Mouse (Mus musculus) intestine, embryonic 16.5 days (tissue): ENCODE results near the gene Elavl2. TPM values are rescaled to one million over a fixed set of nuclear protein-coding genes. Genes with fewer than 3 reads are reported as not detected.
"Not testable (repeated sequence)": the region's sequence is repeated elsewhere in the genome, so short reads cannot be mapped to it uniquely, and the experiment has no call there.

Experiments
- ATAC-seq: fragments of 200-750 bp; cut with Nextera tagmentation; 2 replicates; pipeline ENCODE4 v1.8.0; 2017; ENCODE audit warnings: moderate TSS enrichment, moderate library complexity
- H3K27ac ChIP-seq: fragments of 300-500 bp; sonication (generic); 2 replicates; pipeline ENCODE4 v1.5.1; 2014; ENCODE audit warnings: mild to moderate bottlenecking, low read length
- H3K27me3 ChIP-seq: fragments of 300-500 bp; sonication (generic); replicated peaks from 2 replicates; pipeline ENCODE4 v1.6.1; 2014; ENCODE audit warnings: low read length, control low read depth, mixed read lengths; ENCODE audit not compliant: control insufficient read depth, insufficient read depth
- H3K36me3 ChIP-seq: fragments of 300-500 bp; sonication (generic); 2 replicates; pipeline ENCODE4 v1.6.1; 2014; ENCODE audit warnings: low read length, control low read depth; ENCODE audit not compliant: control insufficient read depth, insufficient read depth
- H3K4me1 ChIP-seq: fragments of 300-500 bp; sonication (generic); 2 replicates; pipeline ENCODE4 v1.6.1; 2014; ENCODE audit warnings: low read length, control low read depth, mixed read lengths; ENCODE audit not compliant: control insufficient read depth, insufficient read depth
- H3K4me2 ChIP-seq: fragments of 300-500 bp; sonication (generic); 2 replicates; pipeline ENCODE4 v1.6.1; 2014; ENCODE audit warnings: low read depth, low read length, control low read depth
- H3K4me3 ChIP-seq: fragments of 300-500 bp; sonication (generic); 2 replicates; pipeline ENCODE4 v1.5.1; 2014; ENCODE audit warnings: mild to moderate bottlenecking, low read length
- H3K9ac ChIP-seq: fragments of 300-500 bp; sonication (generic); 2 replicates; pipeline ENCODE4 v1.6.1; 2014; ENCODE audit warnings: low read depth, low read length
- H3K9me3 ChIP-seq: fragments of 300-500 bp; sonication (generic); 2 replicates; pipeline ENCODE4 v1.6.1; 2016; ENCODE audit warnings: low read length, control low read depth; ENCODE audit not compliant: control insufficient read depth
- WGBS: fragments of 180-500 bp; shearing (Covaris S2); extraction: QIAGEN DNeasy Blood & Tissue Kit; methylation state at CpG from one replicate; pipeline ENCODE4 v1.1.7; 2014; 5-methylcytosine and 5-hydroxymethylcytosine counted together
- polyA plus RNA-seq: library from polyadenylated mRNA; unstranded; fragments of >200 nt; fragmentation: Nextera tagmentation; extraction: Ambion mirVana; gene quantifications from 2 replicates; pipeline ENCODE4 v1.2.1, GENCODE M21; 2015

Gene Elavl2
- polyA plus RNA-seq, 1 experiment from 2014 or later: 2.6 TPM

GRCm38 (mm10) chr4:91268390-91268789 lies 132.2 kb downstream of the Elavl2 start:
- 72% methylated on average over 1 of the region's 1 CpGs for WGBS
- Histone ChIP-seq H3K4me1 (no peaks in the 10 kb centered on the region), H3K4me2 (no peak overlapping the region), H3K4me3 (no peak overlapping the region), H3K9me3 (no peaks in the 10 kb centered on the region), H3K27ac (no peak overlapping the region), H3K27me3 (no peaks in the 10 kb centered on the region), H3K9ac (no peak overlapping the region), H3K36me3 (no peaks in the 10 kb centered on the region)
- no peak for ATAC-seq

- Histone ChIP-seq H3K9me3 (no peaks in the 10 kb centered on the region), H3K27ac (no peak overlapping the region), H3K4me2 (no peak overlapping the region), H3K4me3 (no peak overlapping the region), H3K9ac (no peak overlapping the region), H3K36me3 (no peaks in the 10 kb centered on the region), H3K4me1 (no peaks in the 10 kb centered on the region), H3K27me3 (no peaks in the 10 kb centered on the region)
- no peak for ATAC-seq
- 88% methylated on average over 19 of the region's 19 CpGs for WGBS
Observed at GRCm38 (mm10) chr4:91263733-91264440, 136.7 kb downstream of the Elavl2 start.

- WGBS: 81% methylated on average over 8 of the region's 8 CpGs
- H3K27ac ChIP-seq: no peak overlapping the region
- no peak for ATAC-seq
Observed at GRCm38 (mm10) chr4:91262839-91263238, 137.7 kb downstream of the Elavl2 start.

GRCm38 (mm10) chr4:91260622-91261021 lies 140.0 kb downstream of the Elavl2 start:
- Histone ChIP-seq H3K27me3 (no peaks in the 10 kb centered on the region), H3K36me3 (no peaks in the 10 kb centered on the region), H3K4me1 (no peaks in the 10 kb centered on the region), H3K9ac (no peak overlapping the region), H3K4me2 (no peak overlapping the region), H3K27ac (no peak overlapping the region), H3K9me3 (no peaks in the 10 kb centered on the region), H3K4me3 (no peak overlapping the region)
- 91% methylated on average over 4 of the region's 4 CpGs for WGBS
- no peak for ATAC-seq

More at GRCm38 (mm10) chr4:91262839-91263238, 137.7 kb downstream of the Elavl2 start:
- Histone ChIP-seq H3K27me3 (no peaks in the 10 kb centered on the region), H3K4me1 (no peaks in the 10 kb centered on the region), H3K4me2 (no peak overlapping the region), H3K36me3 (no peaks in the 10 kb centered on the region), H3K9me3 (no peaks in the 10 kb centered on the region), H3K4me3 (no peak overlapping the region), H3K9ac (no peak overlapping the region)

- Histone ChIP-seq H3K9ac (no peak overlapping the region), H3K36me3 (no peaks in the 10 kb centered on the region), H3K27me3 (no peaks in the 10 kb centered on the region), H3K4me3 (no peak overlapping the region), H3K4me2 (no peak overlapping the region), H3K27ac (no peak overlapping the region), H3K4me1 (no peaks in the 10 kb centered on the region), H3K9me3 (no peaks in the 10 kb centered on the region)
- no peak for ATAC-seq
- 63% methylated on average over 1 of the region's 1 CpGs for WGBS
Observed at GRCm38 (mm10) chr4:91248650-91249049, 151.9 kb downstream of the Elavl2 start.

GRCm38 (mm10) chr4:91245136-91245535 lies 155.4 kb downstream of the Elavl2 start:
- H3K4me2 ChIP-seq, H3K4me1 ChIP-seq, H3K9ac ChIP-seq, H3K9me3 ChIP-seq, ATAC-seq, H3K36me3 ChIP-seq, H3K27me3 ChIP-seq, H3K4me3 ChIP-seq, H3K27ac ChIP-seq: not testable (repeated sequence)
- 76% methylated on average over 4 of the region's 8 CpGs for WGBS

GRCm38 (mm10) chr4:91244554-91244953 lies 156.0 kb downstream of the Elavl2 start:
- H3K9ac ChIP-seq: no peak overlapping the region
- H3K4me2 ChIP-seq: no peak overlapping the region
- no peaks in the 10 kb centered on the region for H3K4me1 ChIP-seq
- H3K27me3 ChIP-seq: no peaks in the 10 kb centered on the region
- H3K4me3 ChIP-seq: no peak overlapping the region
- H3K36me3 ChIP-seq: no peaks in the 10 kb centered on the region
- 70% methylated on average over 9 of the region's 9 CpGs for WGBS
- no peaks in the 10 kb centered on the region for H3K9me3 ChIP-seq
- H3K27ac ChIP-seq: no peak overlapping the region
- ATAC-seq: no peak

- Histone ChIP-seq H3K9me3 (no peaks in the 10 kb centered on the region), H3K27me3 (no peaks in the 10 kb centered on the region), H3K4me2 (no peak overlapping the region), H3K9ac (no peak overlapping the region), H3K27ac (no peak overlapping the region), H3K4me1 (no peaks in the 10 kb centered on the region), H3K36me3 (no peaks in the 10 kb centered on the region), H3K4me3 (no peak overlapping the region)
- 87% methylated on average over 4 of the region's 4 CpGs for WGBS
- ATAC-seq: no peak
Observed at GRCm38 (mm10) chr4:91243896-91244295, 156.7 kb downstream of the Elavl2 start.

- Histone ChIP-seq H3K27ac (no peak overlapping the region), H3K36me3 (no peaks in the 10 kb centered on the region), H3K9ac (no peak overlapping the region), H3K4me3 (no peak overlapping the region), H3K9me3 (no peaks in the 10 kb centered on the region), H3K4me2 (no peak overlapping the region), H3K4me1 (no peaks in the 10 kb centered on the region), H3K27me3 (no peaks in the 10 kb centered on the region)
- no peak for ATAC-seq
- 65% methylated on average over 6 of the region's 6 CpGs for WGBS
Observed at GRCm38 (mm10) chr4:91238739-91239485, 161.7 kb downstream of the Elavl2 start.
